Mouse (Mus musculus) thymus, postnatal 10 days (tissue): Measurements from ENCODE around the gene Gdap1l1.
"Not testable (repeated sequence)": the region's sequence is repeated elsewhere in the genome, so short reads cannot be mapped to it uniquely, and the experiment has no call there.

Source experiments
- DNase-seq, 2 experiments: peaks; one replicate each; pipeline ENCODE4 v3.0.0; 2021; ENCODE audit warnings: low spot score in 2 of 2

Gene Gdap1l1

GRCm38 (mm10) chr2:163422895-163423660, 15.2 kb upstream of the Gdap1l1 start:
- DNase-seq, result no peak

- DNase-seq, result no peak
Measured at GRCm38 (mm10) chr2:163424597-163424996, 13.7 kb upstream of the Gdap1l1 start, which contains the start of gene Oser1. Gene Oser1 (minus strand): TSS chr2:163424697.

- no peak for DNase-seq
Measured at GRCm38 (mm10) chr2:163428346-163429011, 9.8 kb upstream of the Gdap1l1 start.

- DNase-seq, result no peak
Measured at GRCm38 (mm10) chr2:163431289-163431688, 7.0 kb upstream of the Gdap1l1 start.

GRCm38 (mm10) chr2:163433971-163434370, 4.3 kb upstream of the Gdap1l1 start:
- DNase-seq, result no peak

GRCm38 (mm10) chr2:163437800-163438199, 476 bp upstream of the Gdap1l1 start:
- DNase-seq, result no peak

GRCm38 (mm10) chr2:163438619-163439451, 559 bp downstream of the Gdap1l1 start:
- peak in 1 of 2 experiments; percentile 13 for DNase-seq

- DNase-seq, result no peak
Measured at GRCm38 (mm10) chr2:163439488-163439887, 1.2 kb downstream of the Gdap1l1 start.

- no peak for DNase-seq
Measured at GRCm38 (mm10) chr2:163443543-163443942, 5.3 kb downstream of the Gdap1l1 start.

- DNase-seq, result no peak
Measured at GRCm38 (mm10) chr2:163444017-163444416, 5.7 kb downstream of the Gdap1l1 start.

GRCm38 (mm10) chr2:163447375-163447774, 9.1 kb downstream of the Gdap1l1 start:
- no peak for DNase-seq

GRCm38 (mm10) chr2:163449276-163449675, 11.0 kb downstream of the Gdap1l1 start:
- DNase-seq, result no peak

- no peak for DNase-seq
Measured at GRCm38 (mm10) chr2:163450668-163451295, 12.5 kb downstream of the Gdap1l1 start.

GRCm38 (mm10) chr2:163452738-163453137, 14.5 kb downstream of the Gdap1l1 start:
- no peak for DNase-seq

GRCm38 (mm10) chr2:163453378-163453777, 15.1 kb downstream of the Gdap1l1 start:
- no peak for DNase-seq

- DNase-seq, result no peak
Measured at GRCm38 (mm10) chr2:163458539-163459265, 20.4 kb downstream of the Gdap1l1 start.

GRCm38 (mm10) chr2:163459380-163459779, 21.1 kb downstream of the Gdap1l1 start:
- no peak for DNase-seq

GRCm38 (mm10) chr2:163460622-163461021, 22.3 kb downstream of the Gdap1l1 start:
- DNase-seq, result no peak

- not testable (repeated sequence) for DNase-seq
Measured at GRCm38 (mm10) chr2:163461307-163461706, 23.0 kb downstream of the Gdap1l1 start.

- no peak for DNase-seq
Measured at GRCm38 (mm10) chr2:163462386-163462785, 24.1 kb downstream of the Gdap1l1 start.

- DNase-seq, result no peak
Measured at GRCm38 (mm10) chr2:163462801-163463200, 24.5 kb downstream of the Gdap1l1 start.
